Mouse (Mus musculus) hindbrain, embryonic 15.5 days (tissue): ENCODE results near the gene Ss18l1. TPM values are rescaled to one million over a fixed set of nuclear protein-coding genes. Genes with fewer than 3 reads are reported as not detected.
A peak's percentile ranks its signal among the peaks of the same experiment; 100 is the strongest.

Experiments used
- ATAC-seq: fragments of 200-750 bp; cut with Nextera tagmentation; 2 replicates; pipeline ENCODE4 v1.8.0; 2017; ENCODE audit warnings: low read depth, moderate number of reproducible peaks, moderate TSS enrichment; ENCODE audit not compliant: low FRiP score
- H3K27ac ChIP-seq: fragments of 300-500 bp; sonication (generic); replicated peaks from 2 replicates; pipeline ENCODE4 v1.5.1; 2015; ENCODE audit warnings: mild to moderate bottlenecking, inconsistent platforms
- H3K27me3 ChIP-seq: fragments of 300-500 bp; sonication (generic); 2 replicates; pipeline ENCODE4 v1.6.1; 2015; ENCODE audit warnings: control low read depth, inconsistent platforms
- H3K36me3 ChIP-seq: fragments of 300-500 bp; sonication (generic); 2 replicates; pipeline ENCODE4 v1.6.1; 2015; ENCODE audit warnings: control low read depth, inconsistent platforms
- H3K4me1 ChIP-seq: fragments of 300-500 bp; sonication (generic); replicated peaks from 2 replicates; pipeline ENCODE4 v1.6.1; 2015; ENCODE audit warnings: control low read depth, inconsistent platforms
- H3K4me2 ChIP-seq: fragments of 300-500 bp; sonication (generic); 2 replicates; pipeline ENCODE4 v1.6.1; 2015; ENCODE audit warnings: moderate library complexity, mild to moderate bottlenecking, inconsistent platforms
- H3K4me3 ChIP-seq: fragments of 300-500 bp; sonication (generic); 2 replicates; pipeline ENCODE4 v1.5.1; 2015; ENCODE audit warnings: mild to moderate bottlenecking, inconsistent platforms
- H3K9ac ChIP-seq: fragments of 300-500 bp; sonication (generic); 2 replicates; pipeline ENCODE4 v1.6.1; 2015; ENCODE audit warnings: inconsistent platforms
- H3K9me3 ChIP-seq: fragments of 300-500 bp; sonication (generic); 2 replicates; pipeline ENCODE4 v1.6.1; 2016; ENCODE audit warnings: control low read depth, inconsistent platforms
- WGBS: fragments of 180-500 bp; shearing (Covaris S2); methylation state at CpG from one replicate; pipeline ENCODE4 v1.1.7; 2015; 5-methylcytosine and 5-hydroxymethylcytosine counted together
- polyA plus RNA-seq: library from polyadenylated mRNA; unstranded; fragments of >200 nt; fragmentation: Nextera tagmentation; extraction: Ambion mirVana; gene quantifications from 2 replicates; pipeline ENCODE4 v1.2.1, GENCODE M21; 2015

Ss18l1 gene
- polyA plus RNA-seq, 1 experiment from 2014 or later, result 58.7 TPM

- Histone ChIP-seq H3K4me1 (peaks cover 58% of the 10 kb centered on the region), H3K27ac (no peak overlapping the region), H3K4me3 (no peak overlapping the region), H3K36me3 (no peaks in the 10 kb centered on the region), H3K9me3 (no peaks in the 10 kb centered on the region), H3K4me2 (no peak overlapping the region), H3K9ac (no peak overlapping the region), H3K27me3 (no peaks in the 10 kb centered on the region)
- 66% methylated on average over 10 of the region's 10 CpGs for WGBS
- no peak for ATAC-seq
Observed at GRCm38 (mm10) chr2:180116081-180116493, 73.8 kb downstream of the Ss18l1 start.

DNA sequence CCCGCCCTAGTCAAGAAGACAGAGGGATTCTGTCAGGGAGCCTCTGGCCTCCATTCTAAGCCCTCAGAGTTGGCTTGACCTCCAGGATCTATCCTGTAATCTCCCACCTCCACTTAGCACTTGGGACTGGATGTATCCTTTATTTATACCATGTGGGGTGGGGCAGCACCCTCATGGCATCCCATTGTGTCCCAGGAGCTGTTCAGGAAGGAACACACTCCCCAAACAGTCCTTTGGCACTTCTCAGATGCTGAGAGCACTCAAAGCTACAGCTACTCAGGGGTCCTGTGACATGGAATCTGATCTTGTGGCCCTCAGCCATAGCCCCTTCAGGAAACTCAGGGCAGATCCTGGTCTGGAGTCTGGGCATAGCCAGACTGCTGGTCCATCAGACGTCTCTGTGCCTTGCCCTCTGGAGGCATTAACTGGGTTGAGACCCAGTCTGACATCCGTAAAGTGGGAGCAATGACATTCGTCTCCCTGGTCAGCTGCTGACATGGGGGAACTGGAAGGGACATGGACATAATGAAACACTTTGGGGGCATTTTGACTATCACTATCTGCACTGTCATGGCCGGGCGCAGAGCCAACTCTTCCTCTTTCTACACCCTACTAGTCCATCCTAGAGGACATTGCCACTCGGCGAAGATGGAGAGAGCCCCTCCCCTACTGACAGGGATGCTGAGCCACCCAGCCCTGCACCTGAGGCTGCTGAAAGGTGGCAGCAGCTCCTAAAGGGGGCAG, 74.6 kb downstream of the Ss18l1 start:
- H3K9me3 ChIP-seq, result no peaks in the 10 kb centered on the region
- peaks cover 60% of the 10 kb centered on the region for H3K4me1 ChIP-seq
- no peak overlapping the region for H3K4me3 ChIP-seq
- WGBS, result 67% methylated on average over 8 of the region's 8 CpGs
- peak overlapping the region; percentile 15; the same call in 1 of the 2 replicates for H3K27ac ChIP-seq
- no peak overlapping the region for H3K4me2 ChIP-seq
- no peak for ATAC-seq
- no peak overlapping the region for H3K9ac ChIP-seq
- no peaks in the 10 kb centered on the region for H3K27me3 ChIP-seq
- no peaks in the 10 kb centered on the region for H3K36me3 ChIP-seq

GRCm38 (mm10) chr2:180117485-180118194, 75.3 kb downstream of the Ss18l1 start:
- Histone ChIP-seq H3K4me1 (peaks cover 60% of the 10 kb centered on the region), H3K36me3 (no peaks in the 10 kb centered on the region), H3K9me3 (no peaks in the 10 kb centered on the region), H3K27me3 (no peaks in the 10 kb centered on the region), H3K4me2 (peak overlapping the region; percentile 98), H3K9ac (peak overlapping the region; percentile 9), H3K4me3 (no peak overlapping the region), H3K27ac (peak overlapping the region; percentile 67)
- WGBS, result 7% methylated on average over 13 of the region's 13 CpGs
- ATAC-seq, result peak; percentile 38

DNA sequence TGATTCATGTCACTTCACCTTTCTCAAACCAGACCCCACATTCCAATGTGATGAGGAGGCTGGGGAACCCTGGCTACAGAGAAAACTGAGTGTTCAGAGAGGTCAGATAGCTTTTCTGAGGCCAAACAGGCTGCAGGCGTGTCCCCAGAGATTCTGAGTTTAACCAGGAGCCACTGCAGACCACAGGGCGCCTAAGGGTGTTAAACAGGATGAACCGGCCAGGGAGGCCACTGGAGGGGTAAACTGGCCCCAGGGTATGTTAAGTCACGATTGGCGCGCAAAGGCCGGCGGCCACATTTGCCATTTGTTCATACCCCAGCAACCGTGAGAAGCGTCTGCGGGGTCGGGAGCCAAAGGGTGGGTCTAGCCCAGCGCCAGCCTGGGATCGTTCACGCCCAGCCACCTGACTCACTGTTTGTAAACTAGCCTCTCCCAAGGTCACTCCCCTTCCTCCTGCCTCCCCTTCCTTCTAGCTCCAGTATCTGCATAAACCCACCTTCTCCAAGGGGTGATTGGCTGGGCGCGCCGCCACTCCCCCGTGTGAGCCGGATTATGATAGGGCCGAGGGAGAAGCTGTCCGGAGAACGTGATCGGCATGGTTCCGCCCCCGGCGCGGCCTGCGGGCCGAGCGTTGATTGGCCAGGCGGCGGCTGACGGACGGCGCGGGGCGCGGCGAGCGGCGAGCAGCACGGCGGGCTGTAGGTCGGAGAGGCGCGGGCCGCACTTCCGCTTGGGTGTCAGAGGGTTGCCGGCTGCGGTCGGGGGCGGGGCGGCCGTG, 76.5 kb downstream of the Ss18l1 start, which contains the start of gene Osbpl2:
TSS of gene Osbpl2 (plus strand) at position 646 of the 778 bp plus-strand sequence.
- Histone ChIP-seq H3K27ac (peak within 1 kb of the TSS; percentile 79), H3K36me3 (peaks cover 5% of the 10 kb centered on the region), H3K9ac (peak within 1 kb of the TSS; percentile 84), H3K27me3 (no peaks in the 10 kb centered on the region), H3K9me3 (no peaks in the 10 kb centered on the region), H3K4me1 (peaks cover 60% of the 10 kb centered on the region), H3K4me3 (peak within 1 kb of the TSS; percentile 94), H3K4me2 (peak within 1 kb of the TSS; percentile 98)
- WGBS, result 1% methylated on average over 50 of the region's 55 CpGs
- peak; percentile 98 for ATAC-seq

Other genes starting within 250 kb of the Ss18l1 start
- gene Taf4, start 65.9 kb upstream of the Ss18l1 start, polyA plus RNA-seq, result 3.5 and 3.7 TPM in 2 replicates
- 18.8 and 20.5 TPM in 2 replicates for gene Lsm14b, start 17.5 kb upstream of the Ss18l1 start, polyA plus RNA-seq
- 541 and 546 TPM in 2 replicates for gene Psma7, start 76 bp upstream of the Ss18l1 start, polyA plus RNA-seq
- 30.3 and 34.8 TPM in 2 replicates for gene Mtg2, start 28.1 kb downstream of the Ss18l1 start, polyA plus RNA-seq
- gene Hrh3, start 62.0 kb downstream of the Ss18l1 start, polyA plus RNA-seq, result 2.0 and 2.6 TPM in 2 replicates
- 71.0 and 72.7 TPM in 2 replicates for gene Osbpl2, start 76.8 kb downstream of the Ss18l1 start, polyA plus RNA-seq
- gene Adrm1, start 129.0 kb downstream of the Ss18l1 start, polyA plus RNA-seq, result 189 and 207 TPM in 2 replicates
- gene Lama5, start 183.3 kb downstream of the Ss18l1 start, polyA plus RNA-seq, result 2.5 and 3.5 TPM in 2 replicates
- gene Rps21, start 214.9 kb downstream of the Ss18l1 start, polyA plus RNA-seq, result 337 and 391 TPM in 2 replicates
- 27.0 and 29.6 TPM in 2 replicates for gene Cables2, start 231.0 kb downstream of the Ss18l1 start, polyA plus RNA-seq
- gene Rbbp8nl, start 247.4 kb downstream of the Ss18l1 start, polyA plus RNA-seq, result not detected in 2 replicates